Mouse (Mus musculus): ENCODE results near the gene Nrp2. TPM values are rescaled to one million over a fixed set of nuclear protein-coding genes. Genes with fewer than 3 reads are reported as not detected.

Nrp2 gene
- total RNA-seq (2021), result 10 to 100 TPM; 37.1 to 39.5 TPM

GRCm38 (mm10) chr1:62703158-62704116, at the start of gene Nrp2:
Gene Nrp2 (plus strand): TSS chr1:62703285.
- intact Hi-C loops (cut with DNase I), result loop anchor here (5.0 to 10.0 kb wide), 3 partner anchors 261 to 1521 kb away; no protein-coding TSS in a partner anchor
- peak; percentile 66 to 89 for DNase-seq (ENCODE audit: extremely low spot score in 1 of 2, low spot score in 2 of 2)

- DNase-seq (ENCODE audit: extremely low spot score in 1 of 2, low spot score in 2 of 2), result no peak
- intact Hi-C loops (cut with DNase I), result no loop called here
Measured at GRCm38 (mm10) chr1:62654436-62654835, 48.6 kb upstream of the Nrp2 start.

- peak in 1 of 2 experiments; percentile 52 for DNase-seq (ENCODE audit: extremely low spot score in 1 of 2, low spot score in 2 of 2)
- intact Hi-C loops (cut with DNase I), result no loop called here
Measured at GRCm38 (mm10) chr1:62664960-62665645, 38.0 kb upstream of the Nrp2 start.

- DNase-seq (ENCODE audit: extremely low spot score in 1 of 2, low spot score in 2 of 2), result no peak
- intact Hi-C loops (cut with DNase I), result no loop called here
Measured at GRCm38 (mm10) chr1:62665771-62666730, 37.0 kb upstream of the Nrp2 start.

- intact Hi-C loops (cut with DNase I), result no loop called here
- DNase-seq (ENCODE audit: extremely low spot score in 1 of 2, low spot score in 2 of 2), result no peak
Measured at GRCm38 (mm10) chr1:62666780-62667179, 36.3 kb upstream of the Nrp2 start.

- intact Hi-C loops (cut with DNase I), result no loop called here
- DNase-seq (ENCODE audit: extremely low spot score in 1 of 2, low spot score in 2 of 2), result no peak
Measured at GRCm38 (mm10) chr1:62678611-62679344, 24.3 kb upstream of the Nrp2 start.

GRCm38 (mm10) chr1:62679466-62679865, 23.6 kb upstream of the Nrp2 start:
- intact Hi-C loops (cut with DNase I), result no loop called here
- DNase-seq (ENCODE audit: extremely low spot score in 1 of 2, low spot score in 2 of 2), result no peak

GRCm38 (mm10) chr1:62682456-62683385, 20.4 kb upstream of the Nrp2 start:
- DNase-seq (ENCODE audit: extremely low spot score in 1 of 2, low spot score in 2 of 2), result no peak
- intact Hi-C loops (cut with DNase I), result no loop called here

- DNase-seq (ENCODE audit: extremely low spot score in 1 of 2, low spot score in 2 of 2), result no peak
- intact Hi-C loops (cut with DNase I), result no loop called here
Measured at GRCm38 (mm10) chr1:62683498-62683897, 19.6 kb upstream of the Nrp2 start.

- DNase-seq (ENCODE audit: extremely low spot score in 1 of 2, low spot score in 2 of 2), result no peak
- intact Hi-C loops (cut with DNase I), result no loop called here
Measured at GRCm38 (mm10) chr1:62687511-62687910, 15.6 kb upstream of the Nrp2 start.

GRCm38 (mm10) chr1:62691175-62691574, 11.9 kb upstream of the Nrp2 start:
- DNase-seq (ENCODE audit: extremely low spot score in 1 of 2, low spot score in 2 of 2), result no peak
- intact Hi-C loops (cut with DNase I), result loop anchor here (10.0 kb wide), 1 partner anchor 166 kb away; no protein-coding TSS in a partner anchor

GRCm38 (mm10) chr1:62696312-62696982, 6.6 kb upstream of the Nrp2 start:
- DNase-seq (ENCODE audit: extremely low spot score in 1 of 2, low spot score in 2 of 2), result no peak
- intact Hi-C loops (cut with DNase I), result loop anchor here (5.0 to 10.0 kb wide), 3 partner anchors 172 to 1399 kb away; no protein-coding TSS in a partner anchor

GRCm38 (mm10) chr1:62696983-62697341, 6.1 kb upstream of the Nrp2 start:
- intact Hi-C loops (cut with DNase I), result loop anchor here (5.0 to 10.0 kb wide), 3 partner anchors 172 to 1400 kb away; no protein-coding TSS in a partner anchor
- DNase-seq (ENCODE audit: extremely low spot score in 1 of 2, low spot score in 2 of 2), result no peak

- no peak for DNase-seq (ENCODE audit: extremely low spot score in 1 of 2, low spot score in 2 of 2)
- intact Hi-C loops (cut with DNase I), result loop anchor here (5.0 to 10.0 kb wide), 3 partner anchors 173 to 1400 kb away; no protein-coding TSS in a partner anchor
Measured at GRCm38 (mm10) chr1:62697353-62697752, 5.7 kb upstream of the Nrp2 start.

- intact Hi-C loops (cut with DNase I), result loop anchor here (5.0 to 10.0 kb wide), 6 partner anchors 175 to 1518 kb away; no protein-coding TSS in a partner anchor
- no peak for DNase-seq (ENCODE audit: extremely low spot score in 1 of 2, low spot score in 2 of 2)
Measured at GRCm38 (mm10) chr1:62699801-62700200, 3.3 kb upstream of the Nrp2 start.
